Mouse (Mus musculus) hindbrain, embryonic 10.5 days (tissue): ENCODE data around the gene Glis2. TPM values are rescaled to one million over a fixed set of nuclear protein-coding genes. Genes with fewer than 3 reads are reported as not detected.
A peak's percentile ranks its signal among the peaks of the same experiment; 100 is the strongest.

ENCODE experiments used
- DNase-seq: peaks from one replicate; pipeline ENCODE4 v3.0.0-alpha.2; 2017; ENCODE audit warnings: low spot score
- H3K27ac ChIP-seq: fragments of 300-500 bp; sonication (generic); 2 replicates; pipeline ENCODE4 v1.5.1; 2016; ENCODE audit warnings: mild to moderate bottlenecking, moderate library complexity
- H3K27me3 ChIP-seq: fragments of 300-500 bp; sonication (generic); 2 replicates; pipeline ENCODE4 v1.6.1; 2016; ENCODE audit warnings: mild to moderate bottlenecking; ENCODE audit not compliant: poor library complexity, insufficient read depth, severe bottlenecking
- H3K36me3 ChIP-seq: fragments of 300-500 bp; sonication (generic); 2 replicates; pipeline ENCODE4 v1.6.1; 2016; ENCODE audit warnings: mild to moderate bottlenecking, moderate library complexity
- H3K4me1 ChIP-seq: fragments of 300-500 bp; sonication (generic); replicated peaks from 2 replicates; pipeline ENCODE4 v1.6.1; 2016; ENCODE audit warnings: mild to moderate bottlenecking
- H3K4me3 ChIP-seq: fragments of 300-500 bp; sonication (generic); 2 replicates; pipeline ENCODE4 v1.5.1; 2016; ENCODE audit warnings: mild to moderate bottlenecking, moderate library complexity
- H3K9me3 ChIP-seq: fragments of 300-500 bp; sonication (generic); 2 replicates; pipeline ENCODE4 v1.6.1; 2016; ENCODE audit warnings: mild to moderate bottlenecking, moderate library complexity
- WGBS: fragments of 180-500 bp; shearing (Covaris S2); methylation state at CpG from one replicate; pipeline ENCODE4 v1.1.7; 2016; 5-methylcytosine and 5-hydroxymethylcytosine counted together
- polyA plus RNA-seq: library from polyadenylated mRNA; unstranded; fragments of >200 nt; fragmentation: Nextera tagmentation; extraction: Ambion mirVana; gene quantifications from 2 replicates; pipeline ENCODE4 v1.2.1, GENCODE M21; 2016

The Glis2 gene
- polyA plus RNA-seq, 1 experiment from 2014 or later, result 27.9 TPM

GRCm38 (mm10) chr16:4613736-4614135 lies 19.2 kb downstream of the Glis2 start:
- H3K9me3 ChIP-seq, result no peaks in the 10 kb centered on the region
- no peak overlapping the region for H3K4me3 ChIP-seq
- DNase-seq, result no peak
- 95% methylated on average over 9 of the region's 9 CpGs for WGBS
- no peaks in the 10 kb centered on the region for H3K4me1 ChIP-seq
- H3K36me3 ChIP-seq, result peaks cover 98% of the 10 kb centered on the region
- H3K27ac ChIP-seq, result no peak overlapping the region
- H3K27me3 ChIP-seq, result no peaks in the 10 kb centered on the region

- DNase-seq, result no peak
- Histone ChIP-seq H3K27ac (no peak overlapping the region), H3K4me1 (no peaks in the 10 kb centered on the region), H3K9me3 (no peaks in the 10 kb centered on the region), H3K27me3 (no peaks in the 10 kb centered on the region), H3K4me3 (no peak overlapping the region), H3K36me3 (peaks cover 94% of the 10 kb centered on the region)
- WGBS, result 90% methylated on average over 3 of the region's 3 CpGs
Observed at GRCm38 (mm10) chr16:4614639-4615038, 20.1 kb downstream of the Glis2 start.

- no peaks in the 10 kb centered on the region for H3K9me3 ChIP-seq
- peaks cover 91% of the 10 kb centered on the region for H3K36me3 ChIP-seq
- no peak for DNase-seq
- H3K27me3 ChIP-seq, result no peaks in the 10 kb centered on the region
- H3K4me1 ChIP-seq, result no peaks in the 10 kb centered on the region
- no peak overlapping the region for H3K4me3 ChIP-seq
- WGBS, result 77% methylated on average over 1 of the region's 1 CpGs
- no peak overlapping the region for H3K27ac ChIP-seq
Observed at GRCm38 (mm10) chr16:4615297-4615696, 20.8 kb downstream of the Glis2 start.

- H3K4me1 ChIP-seq, result peaks cover 5% of the 10 kb centered on the region
- no peak overlapping the region for H3K4me3 ChIP-seq
- no peak overlapping the region for H3K27ac ChIP-seq
- DNase-seq, result no peak
- H3K9me3 ChIP-seq, result no peaks in the 10 kb centered on the region
- 87% methylated on average over 4 of the region's 4 CpGs for WGBS
- H3K36me3 ChIP-seq, result peaks cover 77% of the 10 kb centered on the region
- no peaks in the 10 kb centered on the region for H3K27me3 ChIP-seq
Observed at GRCm38 (mm10) chr16:4616829-4617228, 22.3 kb downstream of the Glis2 start.

- H3K4me3 ChIP-seq, result peak overlapping the region; percentile 86
- peaks cover 33% of the 10 kb centered on the region for H3K4me1 ChIP-seq
- 28% methylated on average over 9 of the region's 9 CpGs for WGBS
- peak overlapping the region; percentile 94 for H3K27ac ChIP-seq
- H3K27me3 ChIP-seq, result no peaks in the 10 kb centered on the region
- no peaks in the 10 kb centered on the region for H3K9me3 ChIP-seq
- peaks cover 22% of the 10 kb centered on the region for H3K36me3 ChIP-seq
- DNase-seq, result no peak
Observed at GRCm38 (mm10) chr16:4624074-4624473, 29.6 kb downstream of the Glis2 start.

- WGBS, result under 1% methylated on average over 56 of the region's 56 CpGs
- H3K36me3 ChIP-seq, result 0 out of 2 replicates have a peak, but pooled peaks cover 21% of the 10 kb centered on the region
- no peaks in the 10 kb centered on the region for H3K27me3 ChIP-seq
Observed at GRCm38 (mm10) chr16:4624481-4625110, 30.1 kb downstream of the Glis2 start, which contains the start of gene Pam16. Pam16 (minus strand) TSS chr16:4624988.

GRCm38 (mm10) chr16:4627105-4627504 lies 32.6 kb downstream of the Glis2 start:
- H3K4me3 ChIP-seq, result no peak overlapping the region
- WGBS, result 91% methylated on average over 6 of the region's 6 CpGs
- H3K27ac ChIP-seq, result no peak overlapping the region

More at GRCm38 (mm10) chr16:4624481-4625110, 30.1 kb downstream of the Glis2 start, which contains the start of gene Pam16:
- Histone ChIP-seq H3K4me3 (peak within 1 kb of the TSS; percentile 86), H3K9me3 (no peaks in the 10 kb centered on the region), H3K27ac (peak within 1 kb of the TSS; percentile 94), H3K4me1 (peaks cover 33% of the 10 kb centered on the region)
- DNase-seq, result peak; percentile 92

GRCm38 (mm10) chr16:4628898-4629419 lies 34.4 kb downstream of the Glis2 start:
- H3K27me3 ChIP-seq, result no peaks in the 10 kb centered on the region
- 91% methylated on average over 9 of the region's 9 CpGs for WGBS

More at GRCm38 (mm10) chr16:4627105-4627504, 32.6 kb downstream of the Glis2 start:
- Histone ChIP-seq H3K36me3 (peaks cover 28% of the 10 kb centered on the region), H3K4me1 (peaks cover 27% of the 10 kb centered on the region), H3K27me3 (no peaks in the 10 kb centered on the region), H3K9me3 (no peaks in the 10 kb centered on the region)
- DNase-seq, result no peak

GRCm38 (mm10) chr16:4629950-4630349 lies 35.4 kb downstream of the Glis2 start:
- Histone ChIP-seq H3K27ac (no peak overlapping the region), H3K4me1 (peaks cover 6% of the 10 kb centered on the region), H3K36me3 (peaks cover 54% of the 10 kb centered on the region), H3K4me3 (no peak overlapping the region), H3K27me3 (no peaks in the 10 kb centered on the region), H3K9me3 (no peaks in the 10 kb centered on the region)
- WGBS, result 27% methylated on average over 6 of the region's 6 CpGs
- DNase-seq, result peak; percentile 84

More at GRCm38 (mm10) chr16:4628898-4629419, 34.4 kb downstream of the Glis2 start:
- Histone ChIP-seq H3K36me3 (peaks cover 44% of the 10 kb centered on the region), H3K9me3 (no peaks in the 10 kb centered on the region), H3K4me1 (peaks cover 10% of the 10 kb centered on the region), H3K4me3 (no peak overlapping the region), H3K27ac (no peak overlapping the region)
- no peak for DNase-seq

GRCm38 (mm10) chr16:4632050-4632449 lies 37.5 kb downstream of the Glis2 start:
- DNase-seq, result no peak
- Histone ChIP-seq H3K27me3 (no peaks in the 10 kb centered on the region), H3K36me3 (peaks cover 50% of the 10 kb centered on the region), H3K9me3 (no peaks in the 10 kb centered on the region), H3K4me1 (no peaks in the 10 kb centered on the region), H3K4me3 (no peak overlapping the region), H3K27ac (no peak overlapping the region)
- WGBS, result 50% methylated on average over 7 of the region's 7 CpGs

- 93% methylated on average over 3 of the region's 3 CpGs for WGBS
- no peaks in the 10 kb centered on the region for H3K9me3 ChIP-seq
- H3K36me3 ChIP-seq, result peaks cover 46% of the 10 kb centered on the region
- no peak for DNase-seq
- H3K27ac ChIP-seq, result no peak overlapping the region
- H3K4me1 ChIP-seq, result no peaks in the 10 kb centered on the region
- H3K4me3 ChIP-seq, result no peak overlapping the region
- H3K27me3 ChIP-seq, result no peaks in the 10 kb centered on the region
Observed at GRCm38 (mm10) chr16:4633661-4634060, 39.1 kb downstream of the Glis2 start.

- no peaks in the 10 kb centered on the region for H3K27me3 ChIP-seq
- DNase-seq, result no peak
- H3K9me3 ChIP-seq, result no peaks in the 10 kb centered on the region
- peaks cover 45% of the 10 kb centered on the region for H3K36me3 ChIP-seq
- no peak overlapping the region for H3K27ac ChIP-seq
- peaks cover 3% of the 10 kb centered on the region; the same call in 1 of the 2 replicates for H3K4me1 ChIP-seq
- WGBS, result 90% methylated on average over 9 of the region's 9 CpGs
- H3K4me3 ChIP-seq, result no peak overlapping the region
Observed at GRCm38 (mm10) chr16:4634681-4635080, 40.2 kb downstream of the Glis2 start.

GRCm38 (mm10) chr16:4635760-4636159 lies 41.2 kb downstream of the Glis2 start:
- peaks cover 13% of the 10 kb centered on the region for H3K4me1 ChIP-seq
- H3K27ac ChIP-seq, result 0 out of 2 replicates have a peak overlapping the region, but pooled peaks have one; percentile 0
- H3K27me3 ChIP-seq, result no peaks in the 10 kb centered on the region
- DNase-seq, result no peak
- peaks cover 45% of the 10 kb centered on the region for H3K36me3 ChIP-seq
- H3K4me3 ChIP-seq, result no peak overlapping the region
- 65% methylated on average over 4 of the region's 4 CpGs for WGBS
- no peaks in the 10 kb centered on the region for H3K9me3 ChIP-seq
